Mouse (Mus musculus): ENCODE data around the gene Rwdd3. TPM values are rescaled to one million over a fixed set of nuclear protein-coding genes. Genes with fewer than 3 reads are reported as not detected.
A peak's percentile ranks its signal among the peaks of the same experiment; 100 is the strongest.

The Rwdd3 gene
- total RNA-seq (2022): 1 to 10 TPM; 1.7 to 3.1 (median 2.2) TPM

DNA sequence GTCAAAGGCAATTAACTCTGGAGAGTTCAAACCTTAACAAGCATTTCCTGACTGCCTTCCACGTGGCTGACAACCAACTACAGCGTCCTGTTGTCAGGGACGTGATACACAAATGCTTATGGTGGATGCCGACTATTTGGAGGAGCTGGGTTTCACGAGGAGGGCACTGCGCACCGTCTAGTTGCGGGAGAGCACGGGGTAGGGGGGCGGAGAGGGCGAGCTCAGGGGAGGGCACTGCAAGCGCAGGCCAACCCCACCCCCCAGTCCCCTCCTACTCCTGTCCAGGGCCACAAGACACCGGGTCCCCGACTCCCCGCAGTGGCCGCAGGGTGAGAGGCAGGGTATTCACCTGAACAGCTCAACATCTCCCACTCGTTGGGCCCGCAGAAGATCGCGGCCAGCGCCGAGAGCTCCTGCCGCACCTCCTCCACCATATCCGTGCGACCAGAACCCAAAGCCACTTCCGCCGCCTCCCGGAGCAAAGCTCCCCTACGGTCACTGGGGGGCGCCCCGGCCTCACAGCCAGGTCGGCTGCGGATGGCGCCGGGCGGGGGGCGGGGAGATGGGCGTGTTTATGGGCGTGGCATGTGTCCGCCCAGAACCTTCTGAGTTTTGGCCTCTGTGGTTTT, at the start of gene Rwdd3:
Gene Rwdd3 (minus strand): TSS at position 453 of the 629 bp plus-strand sequence.
- DNase-seq (ENCODE audit: low spot score): peak; percentile 85

DNA sequence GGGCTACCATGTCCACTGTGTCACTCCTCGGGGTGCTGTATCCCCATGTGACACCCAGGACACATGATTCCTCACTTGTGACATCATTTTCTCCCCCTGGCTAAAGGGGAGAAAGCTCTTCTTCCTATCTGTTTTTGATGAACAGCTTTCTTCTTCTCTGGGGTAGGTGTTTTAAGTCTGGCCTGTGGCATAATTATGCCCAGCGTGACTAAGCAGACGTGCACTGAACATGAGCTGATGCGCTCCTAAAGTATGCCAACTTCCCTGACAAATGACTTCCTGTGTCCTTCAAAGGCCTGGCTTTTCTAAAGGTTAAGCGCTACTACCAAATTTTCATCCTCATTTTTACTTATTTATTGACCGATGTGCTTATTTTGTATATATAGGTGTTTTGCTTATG, 45.5 kb upstream of the Rwdd3 start:
- no peak for DNase-seq (ENCODE audit: low spot score)

GRCm38 (mm10) chr3:121213501-121213900, 42.0 kb upstream of the Rwdd3 start:
- DNase-seq (ENCODE audit: low spot score): no peak

- DNase-seq (ENCODE audit: low spot score): no peak
Measured at GRCm38 (mm10) chr3:121212156-121212555, 40.7 kb upstream of the Rwdd3 start.

- no peak for DNase-seq (ENCODE audit: low spot score)
Measured at GRCm38 (mm10) chr3:121208994-121209393, 37.5 kb upstream of the Rwdd3 start.

DNA sequence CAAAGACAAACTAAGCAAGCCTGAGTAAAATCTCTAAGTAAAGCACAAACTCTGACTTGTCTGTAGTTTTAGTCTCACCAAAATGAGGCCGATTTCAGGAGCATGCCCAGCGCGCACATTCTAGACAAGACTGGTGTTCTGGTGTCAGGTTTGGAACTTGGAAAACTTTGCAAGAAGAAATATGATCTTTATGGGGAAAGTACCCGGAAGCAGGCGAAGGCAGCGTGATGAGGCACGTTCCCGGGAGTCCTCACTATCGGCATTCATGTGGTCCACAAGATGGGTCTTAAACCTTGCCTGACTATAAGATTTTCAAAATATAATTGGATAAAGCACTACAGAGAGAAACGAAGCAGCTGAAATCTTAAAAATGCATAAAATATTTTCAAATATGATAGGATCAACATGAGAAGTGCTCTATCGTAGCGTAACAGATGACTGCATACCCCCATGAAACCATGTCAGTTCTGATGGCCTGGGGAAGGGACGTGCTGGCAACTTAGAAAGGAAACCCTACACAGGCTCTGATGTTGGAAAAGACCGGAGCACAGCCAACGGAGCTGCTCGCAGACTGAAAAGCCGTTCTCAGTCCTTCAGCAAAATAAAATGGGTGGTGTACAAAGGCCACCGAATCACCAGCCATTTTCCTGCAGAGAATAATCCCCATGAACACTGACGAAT, 34.8 kb upstream of the Rwdd3 start:
- DNase-seq (ENCODE audit: low spot score): no peak

DNA sequence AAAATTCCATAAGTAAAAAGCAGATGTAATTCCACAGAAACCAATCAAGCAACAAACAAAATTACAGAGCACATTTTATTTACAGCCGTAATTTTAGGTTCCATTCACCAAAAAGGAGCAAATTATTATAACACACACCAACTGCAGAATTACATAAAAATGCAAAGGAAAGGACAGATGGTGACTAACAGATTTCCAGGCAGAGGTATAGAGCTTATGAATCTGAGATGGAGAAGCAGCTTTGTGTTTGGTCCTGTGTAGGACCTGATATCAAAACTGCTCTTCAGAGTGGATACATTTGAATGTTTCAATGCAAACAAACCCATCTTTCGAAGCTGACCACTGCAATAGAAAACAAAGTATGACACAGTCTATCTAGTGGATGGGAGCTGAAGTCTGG, 31.1 kb upstream of the Rwdd3 start:
- DNase-seq (ENCODE audit: low spot score): no peak

GRCm38 (mm10) chr3:121201012-121201747, 29.7 kb upstream of the Rwdd3 start:
- DNase-seq (ENCODE audit: low spot score): no peak

GRCm38 (mm10) chr3:121189199-121189598, 17.7 kb upstream of the Rwdd3 start:
- no peak for DNase-seq (ENCODE audit: low spot score)

DNA sequence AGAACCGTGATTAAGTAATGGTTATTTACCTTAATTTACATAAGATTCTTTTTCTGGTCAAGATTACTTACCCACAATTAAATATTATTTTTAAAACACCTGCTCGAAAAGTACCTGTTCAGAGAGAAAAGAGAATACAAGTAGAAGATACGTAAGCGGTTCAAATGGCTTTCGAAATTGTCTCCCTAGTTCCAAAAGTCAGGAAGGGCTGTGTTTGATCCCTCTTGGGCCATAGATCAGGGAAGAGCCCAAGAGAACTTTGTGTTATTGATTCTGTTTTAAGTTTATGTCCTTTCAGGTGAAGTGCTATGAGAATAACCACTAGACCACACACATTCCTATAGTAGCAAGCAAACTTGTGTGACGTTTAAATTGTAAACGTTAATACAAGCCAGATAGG, 16.0 kb upstream of the Rwdd3 start:
- no peak for DNase-seq (ENCODE audit: low spot score)

GRCm38 (mm10) chr3:121186925-121187324, 15.4 kb upstream of the Rwdd3 start:
- DNase-seq (ENCODE audit: low spot score): no peak

GRCm38 (mm10) chr3:121185197-121185596, 13.7 kb upstream of the Rwdd3 start:
- DNase-seq (ENCODE audit: low spot score): no peak

- no peak for DNase-seq (ENCODE audit: low spot score)
Measured at GRCm38 (mm10) chr3:121176011-121176410, 4.5 kb upstream of the Rwdd3 start.

- DNase-seq (ENCODE audit: low spot score): no peak
Measured at GRCm38 (mm10) chr3:121174248-121174945, 2.9 kb upstream of the Rwdd3 start.

GRCm38 (mm10) chr3:121172718-121173117, 1.2 kb upstream of the Rwdd3 start:
- DNase-seq (ENCODE audit: low spot score): no peak

GRCm38 (mm10) chr3:121171872-121172265, 374 bp upstream of the Rwdd3 start:
- no peak for DNase-seq (ENCODE audit: low spot score)

- DNase-seq (ENCODE audit: low spot score): no peak
Measured at GRCm38 (mm10) chr3:121170631-121171030, 864 bp downstream of the Rwdd3 start.

DNA sequence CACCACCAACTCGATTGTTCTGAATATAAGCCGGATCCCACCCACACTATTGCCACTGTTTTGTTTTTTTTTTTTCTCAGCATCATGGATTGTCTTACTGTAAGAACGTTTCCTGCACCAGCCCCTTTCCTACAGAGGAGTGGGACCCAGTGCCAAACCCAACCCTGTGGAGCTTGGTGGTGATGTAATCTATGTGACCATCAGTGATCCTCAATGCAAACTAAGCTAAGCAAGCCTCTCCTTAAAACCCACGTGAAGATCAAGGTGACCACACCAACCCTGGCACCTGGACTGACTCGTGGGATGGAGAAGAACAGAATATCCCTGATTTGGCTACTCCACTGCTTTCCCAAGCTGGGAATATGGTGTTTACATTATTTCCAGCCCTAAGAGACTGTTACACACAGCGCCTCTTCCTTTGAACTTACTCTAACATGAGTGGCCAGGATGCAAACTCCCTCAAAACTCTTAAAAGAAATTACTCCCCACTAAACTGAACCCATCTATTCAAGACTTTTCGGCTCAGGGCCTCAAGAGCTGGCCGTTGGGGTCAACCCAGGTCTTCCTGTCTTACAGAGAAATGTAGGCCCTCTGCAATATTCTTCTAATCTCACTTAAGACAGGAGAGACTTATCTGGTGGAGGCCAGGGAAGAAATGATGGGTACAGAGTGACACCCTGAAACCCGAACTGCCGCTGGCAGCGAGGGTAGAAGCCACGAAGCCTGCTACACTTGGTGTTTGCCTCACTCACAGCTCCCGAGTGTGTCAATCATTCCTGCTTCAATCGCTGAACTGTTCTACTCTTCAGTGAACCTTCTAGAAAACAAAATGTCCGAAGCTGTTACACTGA, 2.2 kb downstream of the Rwdd3 start:
- no peak for DNase-seq (ENCODE audit: low spot score)

DNA sequence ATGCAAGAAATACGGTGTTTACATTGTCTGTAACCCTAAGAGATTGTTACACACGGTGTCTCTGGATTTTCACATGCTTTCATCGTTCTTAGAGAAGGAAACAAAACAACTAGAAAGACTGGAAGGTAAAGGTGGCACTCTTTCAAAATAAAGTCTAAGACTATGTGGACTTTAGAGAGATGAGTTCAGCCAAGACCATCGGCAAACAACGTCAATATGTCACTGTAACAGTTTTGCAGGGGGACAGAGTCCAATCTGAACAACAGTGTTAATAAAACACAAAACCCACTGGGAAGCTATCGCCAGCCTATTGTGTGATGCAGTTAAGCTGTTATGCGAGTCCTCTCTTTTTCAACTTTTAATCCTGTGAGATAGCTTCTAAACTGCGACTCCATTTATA, 2.9 kb downstream of the Rwdd3 start:
- DNase-seq (ENCODE audit: low spot score): no peak

DNA sequence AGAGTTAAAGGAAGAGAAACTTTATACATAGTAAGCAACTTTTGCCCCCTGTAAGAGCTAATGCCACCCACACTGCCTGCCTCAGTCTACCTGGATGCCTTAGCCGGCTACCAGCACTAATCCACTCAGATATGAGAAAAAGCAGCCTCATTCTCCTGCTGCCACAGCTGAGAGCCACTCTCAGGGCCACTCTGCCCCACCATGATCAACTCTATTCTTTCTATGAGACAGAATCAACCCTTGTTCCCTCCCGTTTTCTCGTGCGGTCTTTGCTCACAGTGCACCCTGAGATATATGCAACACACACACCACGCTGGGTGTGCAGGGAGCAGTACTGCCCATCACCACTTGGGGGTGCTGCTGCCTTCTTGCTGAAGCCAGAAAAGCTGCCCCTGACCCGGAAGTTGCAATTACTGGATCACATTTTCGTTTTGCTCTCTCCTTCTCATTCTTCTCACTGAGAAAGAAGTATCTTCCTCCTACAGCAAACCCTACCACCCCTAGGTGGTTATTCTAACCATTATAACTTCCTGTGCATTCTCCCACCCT, 8.2 kb downstream of the Rwdd3 start:
- peak; percentile 33 for DNase-seq (ENCODE audit: low spot score)

GRCm38 (mm10) chr3:121161661-121162060, 9.8 kb downstream of the Rwdd3 start:
- DNase-seq (ENCODE audit: low spot score): no peak

All from heart, adult 8-10 months (tissue).